Mouse (Mus musculus): ENCODE measurements around the gene Sez6l.

Sez6l gene

DNA sequence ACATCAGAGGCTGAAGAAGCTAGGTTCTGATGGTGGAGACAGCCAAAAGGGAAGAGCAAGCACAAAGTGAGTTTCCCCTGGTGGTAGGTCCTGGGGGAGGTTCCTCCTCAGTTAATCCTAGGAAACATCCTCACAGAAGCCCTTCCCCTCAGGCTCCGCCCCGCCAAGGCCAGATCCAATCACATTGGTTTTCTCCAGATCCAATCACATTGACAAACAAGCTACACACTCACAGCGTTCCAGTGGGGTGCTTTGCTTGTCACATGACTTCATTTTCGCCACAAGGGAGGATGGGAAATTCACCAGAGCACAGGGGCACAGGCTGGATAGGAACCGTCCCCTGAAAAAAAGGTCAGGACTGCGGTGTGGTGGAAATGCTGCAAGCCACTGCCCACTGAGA, 9.1 kb upstream of the Sez6l start:
- no peak for DNase-seq (ENCODE audit: extremely low spot score, low spot score)

DNA sequence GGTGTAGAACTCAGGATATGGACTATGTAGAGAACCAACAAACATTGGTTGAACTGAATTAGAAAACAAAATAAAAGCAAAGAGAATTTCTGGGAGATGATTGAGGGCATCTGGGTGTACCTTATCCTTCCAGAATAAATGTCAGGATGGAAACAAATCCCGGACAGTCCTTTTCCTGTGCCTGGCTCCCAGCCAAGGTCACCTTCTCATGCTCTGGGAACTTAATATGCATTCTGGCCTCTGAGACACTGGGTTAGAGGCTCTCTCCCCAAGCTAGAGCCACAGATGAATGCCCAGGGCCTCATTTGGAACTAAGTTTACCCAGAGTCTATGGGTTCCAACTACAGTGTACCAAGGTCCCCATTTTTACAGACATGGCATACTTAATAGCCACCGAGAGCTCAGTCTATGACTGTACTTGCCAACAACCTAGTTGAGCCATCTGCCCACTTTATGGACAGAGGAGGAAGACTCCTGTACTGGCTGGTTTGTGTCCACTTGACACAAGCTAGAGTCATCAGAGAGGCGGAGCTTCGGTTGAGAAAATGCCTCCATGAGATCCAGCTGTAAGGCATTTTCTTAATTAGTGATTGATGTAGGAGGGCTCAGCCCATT, 7.3 kb upstream of the Sez6l start:
- no peak for DNase-seq (ENCODE audit: extremely low spot score, low spot score)

DNA sequence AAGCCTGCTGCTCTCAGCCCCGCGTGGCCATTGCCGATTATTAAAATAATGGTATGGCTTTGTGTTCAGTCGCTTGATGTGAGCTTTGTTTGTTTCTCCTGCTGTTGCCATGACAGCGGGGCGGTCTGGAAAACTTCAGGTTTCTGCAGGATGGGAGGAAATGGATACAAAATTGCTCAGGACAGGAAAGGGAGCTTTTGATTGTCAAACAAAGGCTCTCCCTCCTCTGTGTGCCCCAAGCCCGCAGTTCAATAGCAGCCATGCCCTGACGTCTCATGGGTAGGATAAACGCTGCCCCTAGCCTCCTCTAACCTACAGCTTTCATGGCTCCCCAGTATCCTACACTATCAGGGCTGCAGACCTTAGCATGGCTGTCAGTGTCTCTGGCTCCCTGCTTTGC, 6.3 kb upstream of the Sez6l start:
- no peak for DNase-seq (ENCODE audit: extremely low spot score, low spot score)

DNA sequence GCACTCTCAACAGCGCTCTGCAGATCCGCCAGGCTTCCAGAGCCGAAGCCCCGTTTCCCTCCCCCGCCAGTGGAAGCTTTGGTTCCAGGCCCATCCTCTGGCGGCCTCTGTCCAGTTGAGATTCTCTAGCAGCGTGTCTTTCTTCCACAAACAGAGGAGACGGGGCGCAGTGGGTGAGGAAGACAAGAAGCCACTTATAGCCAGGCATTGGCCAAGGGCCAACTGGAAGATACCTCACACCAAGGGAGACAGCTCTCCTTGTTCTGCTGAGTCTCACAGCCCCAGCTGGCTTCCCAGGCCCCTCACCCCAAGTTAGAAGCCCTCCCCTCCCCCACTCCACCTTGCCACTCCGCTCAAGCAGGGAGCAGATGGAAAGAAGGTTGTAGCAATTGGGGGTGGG, 765 bp upstream of the Sez6l start:
- DNase-seq (ENCODE audit: extremely low spot score, low spot score), result no peak

DNA sequence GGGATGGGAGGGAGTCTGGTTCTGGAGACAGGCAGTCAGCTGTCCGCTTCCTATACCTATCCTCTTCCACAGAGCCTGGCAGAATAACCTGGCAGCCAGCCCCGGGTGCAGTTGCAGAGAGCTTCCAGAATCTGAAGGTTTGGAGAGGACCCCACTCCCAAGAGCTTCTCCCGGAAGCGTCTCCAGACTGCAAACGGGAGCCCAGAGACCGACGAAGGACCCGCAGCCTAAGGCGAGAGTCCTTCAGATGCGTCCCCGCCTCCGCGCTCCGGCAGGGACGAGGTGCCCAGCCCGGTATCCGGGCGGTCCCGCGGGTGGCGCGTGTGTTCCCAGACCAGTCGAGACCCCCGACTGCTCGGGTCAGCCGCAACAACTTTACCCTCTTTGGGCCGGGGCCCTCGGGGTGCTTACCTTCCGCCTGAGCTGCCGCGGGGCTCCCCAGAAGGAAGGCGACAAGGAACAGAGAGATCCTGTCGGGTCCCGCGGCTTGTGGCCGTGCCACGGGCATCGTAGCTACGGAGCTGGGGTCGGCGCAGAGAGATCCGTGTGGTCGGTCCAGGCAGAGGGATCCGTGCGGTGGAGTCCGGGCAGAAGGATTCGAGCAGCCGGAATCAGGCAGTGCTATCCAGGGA, 508 bp downstream of the Sez6l start:
- peak; percentile 41 for DNase-seq (ENCODE audit: extremely low spot score, low spot score)

DNA sequence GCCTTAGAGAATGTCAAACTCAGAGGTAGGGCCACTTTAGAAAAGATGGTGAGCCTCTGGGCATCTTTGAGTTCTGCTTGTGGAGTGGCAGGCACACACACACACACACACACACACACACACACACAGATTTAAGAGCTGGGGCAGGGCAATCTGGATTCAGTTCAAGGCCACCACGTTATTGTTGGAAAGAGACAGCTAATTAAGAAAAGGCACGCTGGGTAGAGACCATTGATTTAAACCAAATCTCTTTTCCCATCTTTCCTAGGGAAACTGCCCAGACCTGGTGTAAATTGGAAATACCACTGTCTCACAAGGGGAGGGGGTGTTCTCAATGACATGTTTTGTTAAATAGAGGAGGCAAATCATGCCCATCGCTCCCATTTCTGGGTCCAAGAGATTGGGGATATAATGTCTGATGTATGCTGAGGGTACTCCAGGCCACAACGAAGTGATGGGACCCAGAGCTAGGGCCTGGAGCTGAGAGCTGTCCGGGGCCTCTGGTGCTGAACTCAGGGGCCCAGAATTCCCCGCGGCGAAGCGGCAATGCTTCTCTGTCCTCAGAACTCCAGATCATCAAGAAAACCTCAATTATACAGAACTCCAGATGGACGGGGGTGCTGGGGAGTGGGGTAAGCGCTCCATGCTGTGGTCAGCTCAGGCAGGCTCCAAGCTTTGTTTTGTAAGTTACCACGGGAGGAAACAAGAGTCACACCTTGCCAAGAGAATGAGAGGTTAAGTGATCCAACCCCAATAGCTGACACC, 1.7 kb downstream of the Sez6l start:
- peak; percentile 64 for DNase-seq (ENCODE audit: extremely low spot score, low spot score)

DNA sequence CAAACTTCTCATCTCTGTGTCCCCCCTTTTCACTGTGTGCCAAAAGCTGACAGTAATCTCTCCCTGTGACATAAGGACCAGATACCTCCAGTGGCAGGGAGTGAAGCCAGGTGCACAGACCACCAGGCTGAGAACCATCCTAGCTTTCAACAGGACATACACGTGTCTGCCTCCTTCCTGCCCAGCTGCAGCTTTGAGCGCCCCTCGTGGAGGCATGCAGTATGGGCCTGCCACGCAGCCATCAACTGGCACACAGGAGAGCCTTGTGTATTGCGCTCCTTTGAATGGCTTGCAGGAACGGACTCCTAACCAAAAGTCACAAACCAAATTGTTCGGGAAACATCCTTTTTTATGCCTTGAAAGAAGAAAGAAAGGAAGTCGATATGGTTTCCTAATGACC, 3.1 kb downstream of the Sez6l start:
- peak; percentile 58 for DNase-seq (ENCODE audit: extremely low spot score, low spot score)

DNA sequence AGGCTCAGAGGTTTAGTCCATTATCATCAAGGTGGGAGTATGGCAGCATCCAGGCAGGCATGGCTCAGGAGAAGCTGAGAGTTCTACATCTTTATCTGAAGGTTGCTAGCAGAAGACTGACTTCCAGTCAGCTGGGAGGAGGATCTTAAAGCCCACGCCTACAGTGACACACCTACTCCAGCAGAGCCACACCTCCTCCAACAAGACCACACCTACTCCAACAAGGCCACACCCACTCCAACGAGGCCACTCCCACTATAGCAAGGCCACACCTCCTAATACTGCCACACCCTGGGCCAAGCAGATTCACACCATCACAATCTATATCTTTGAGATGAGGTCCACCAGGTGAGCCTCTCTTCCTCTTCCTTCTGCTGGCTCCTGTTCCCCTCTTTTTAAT, 4.8 kb downstream of the Sez6l start:
- DNase-seq (ENCODE audit: extremely low spot score, low spot score), result no peak

DNA sequence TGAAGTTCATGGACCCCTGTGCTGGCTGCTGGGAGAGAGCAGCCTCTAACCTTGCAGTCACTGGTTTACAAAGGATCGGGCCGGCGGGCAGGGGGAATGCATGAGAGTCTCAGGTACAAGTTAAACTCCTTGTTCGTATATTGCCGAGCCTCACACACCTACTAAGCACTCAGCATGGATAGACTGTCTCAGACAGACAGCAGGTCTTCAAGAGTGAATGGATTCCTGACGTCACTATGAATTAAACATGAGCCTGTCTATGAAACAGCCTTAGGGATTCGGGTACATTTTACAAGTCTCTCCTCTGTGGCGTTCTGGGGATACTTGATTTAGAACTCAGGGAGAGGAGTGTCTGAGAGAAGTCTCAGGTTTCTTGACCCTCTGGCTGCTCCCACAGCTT, 11.5 kb downstream of the Sez6l start:
- DNase-seq (ENCODE audit: extremely low spot score, low spot score), result no peak

DNA sequence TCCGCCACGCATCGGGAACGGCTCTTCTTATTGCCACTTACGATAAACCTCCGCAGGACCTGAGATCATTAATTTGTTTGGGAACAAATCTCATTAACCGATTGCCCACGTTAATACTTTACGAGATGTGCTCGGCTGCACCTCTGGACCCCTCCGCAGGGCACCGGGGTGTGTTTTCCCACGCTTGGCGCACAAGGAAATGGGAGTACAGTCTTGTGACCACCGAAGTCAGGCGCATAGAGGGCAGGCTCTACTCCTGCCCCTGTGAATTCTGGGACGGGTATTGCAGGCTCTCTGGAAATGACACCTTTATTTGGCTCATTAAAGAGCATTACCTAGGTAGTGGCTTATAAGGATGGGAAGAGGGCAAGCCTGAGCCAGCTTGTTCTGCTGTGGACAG, 11.9 kb downstream of the Sez6l start:
- DNase-seq (ENCODE audit: extremely low spot score, low spot score), result no peak

DNA sequence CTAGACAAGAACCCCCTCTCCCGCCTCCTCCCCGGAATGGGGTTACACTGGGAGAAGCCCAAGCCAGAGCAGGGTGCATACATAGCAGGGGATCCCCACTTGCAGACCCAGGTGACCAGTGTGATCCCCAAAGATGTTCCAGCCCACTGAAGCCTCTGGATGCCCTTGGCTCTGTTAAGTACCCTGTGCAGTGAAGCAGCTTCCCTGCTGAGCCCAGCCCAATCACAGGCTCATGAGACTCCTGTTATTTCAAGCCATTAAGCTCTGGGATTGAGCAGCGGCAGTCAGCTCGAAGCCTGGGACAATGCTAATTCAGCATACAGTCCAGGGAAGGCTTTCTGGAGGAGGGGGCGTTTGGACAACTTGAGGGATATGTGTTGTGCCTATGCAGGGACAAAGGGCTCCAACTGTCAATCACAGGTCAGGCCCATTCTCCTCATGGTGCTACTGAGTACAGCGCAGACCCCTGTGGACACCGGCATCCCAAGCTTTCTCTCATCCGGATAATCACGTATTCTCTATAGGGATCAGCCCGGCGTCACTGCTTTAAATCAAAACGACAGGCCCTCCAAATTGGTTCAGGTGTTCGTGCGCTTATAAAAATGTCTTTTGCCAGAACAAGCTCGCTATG, 16.0 kb downstream of the Sez6l start:
- no peak for DNase-seq (ENCODE audit: extremely low spot score, low spot score)

DNA sequence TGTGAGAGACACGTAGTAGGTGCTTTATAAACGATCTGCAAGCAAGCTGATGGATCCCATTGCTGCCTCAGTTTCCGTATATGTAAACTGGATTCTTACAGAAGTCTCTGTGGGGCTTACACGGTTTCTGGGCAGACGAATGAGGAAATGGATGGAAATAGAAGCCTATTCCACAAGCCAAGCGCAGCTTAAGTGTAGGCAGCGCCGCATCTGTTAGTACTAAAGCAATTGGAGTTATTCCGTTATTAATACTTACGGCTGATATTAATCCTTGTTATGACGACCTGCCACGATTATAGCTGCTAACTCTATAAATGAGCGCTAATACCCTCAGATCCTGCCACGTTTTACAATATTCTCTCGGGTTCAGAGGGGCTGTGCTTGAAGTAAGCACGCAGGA, 16.8 kb downstream of the Sez6l start:
- DNase-seq (ENCODE audit: extremely low spot score, low spot score), result no peak

DNA sequence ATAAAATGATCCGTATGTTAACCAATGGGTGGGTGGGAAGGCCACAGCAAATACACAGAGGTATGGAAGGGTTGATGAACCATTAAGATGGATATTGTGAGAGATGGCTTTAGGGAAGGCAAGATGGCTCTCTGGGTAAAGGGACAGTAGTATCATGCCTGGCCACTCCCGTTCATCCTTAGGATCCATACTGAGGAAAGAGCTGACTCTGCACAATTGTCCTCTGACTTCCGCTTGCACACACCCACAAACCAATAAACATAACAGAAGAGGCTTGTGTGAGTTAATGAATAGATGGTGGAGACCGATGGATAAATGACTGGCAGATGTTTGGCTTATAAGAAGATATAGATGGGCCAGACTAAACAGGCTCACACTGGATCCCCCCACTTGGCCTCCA, 19.6 kb downstream of the Sez6l start:
- no peak for DNase-seq (ENCODE audit: extremely low spot score, low spot score)

DNA sequence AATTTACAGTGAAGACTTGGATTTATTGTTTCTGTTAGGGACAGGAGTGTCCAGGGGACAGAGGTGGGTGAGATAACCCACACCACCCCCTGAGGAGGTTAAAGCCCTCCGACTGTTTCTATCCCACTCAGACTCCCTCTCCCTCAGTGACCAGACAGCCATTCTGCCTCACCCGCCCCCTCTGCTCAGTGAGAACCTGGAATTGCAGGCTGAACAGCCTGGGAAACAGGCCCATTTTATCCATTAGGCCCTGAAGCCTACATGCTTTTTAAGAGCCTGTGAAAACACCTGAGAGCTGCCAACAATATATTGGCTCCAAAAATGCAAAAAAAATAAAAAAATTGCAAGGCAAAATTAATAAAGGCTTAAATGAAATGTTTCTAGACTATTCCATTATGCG, 20.3 kb downstream of the Sez6l start:
- no peak for DNase-seq (ENCODE audit: extremely low spot score, low spot score)

DNA sequence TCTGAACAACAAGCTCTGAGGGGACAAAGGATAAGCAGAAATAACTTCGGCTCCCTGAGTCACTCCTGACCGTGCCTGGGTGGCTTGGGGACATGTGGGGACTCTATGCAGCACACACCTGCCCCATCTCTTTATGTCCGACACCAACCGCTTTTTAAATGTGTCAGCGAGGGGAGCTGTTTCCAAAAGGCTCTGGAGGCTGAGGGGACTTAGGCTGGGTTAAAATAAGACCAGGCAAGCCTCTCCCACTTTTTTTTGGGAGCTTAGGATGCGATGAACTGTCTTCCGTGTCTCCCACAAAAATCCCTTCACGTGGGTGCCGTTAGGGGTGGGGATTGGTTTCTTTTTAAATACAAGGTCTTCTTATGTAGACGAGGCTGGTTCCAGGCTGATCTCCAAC, 22.5 kb downstream of the Sez6l start:
- DNase-seq (ENCODE audit: extremely low spot score, low spot score), result no peak

DNA sequence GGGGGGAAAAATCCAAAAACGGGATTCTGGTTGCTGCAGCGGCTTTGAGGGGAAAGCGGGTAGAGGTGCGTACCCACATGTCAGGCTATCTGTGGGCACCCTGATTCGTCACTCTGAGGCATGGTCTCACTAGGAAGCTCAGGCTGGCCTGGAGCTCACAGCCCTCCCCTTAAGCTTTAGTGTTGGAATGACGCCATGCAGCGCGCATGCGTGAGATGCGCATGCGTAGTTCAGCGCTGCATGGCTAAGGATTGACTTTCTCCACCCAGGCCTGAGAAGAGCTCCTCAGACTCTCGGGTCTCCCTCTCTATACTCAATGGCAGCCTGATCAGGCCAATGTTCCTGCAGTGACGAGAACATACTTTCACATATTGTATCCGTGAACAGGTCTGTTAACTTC, 24.2 kb downstream of the Sez6l start:
- no peak for DNase-seq (ENCODE audit: extremely low spot score, low spot score)

DNA sequence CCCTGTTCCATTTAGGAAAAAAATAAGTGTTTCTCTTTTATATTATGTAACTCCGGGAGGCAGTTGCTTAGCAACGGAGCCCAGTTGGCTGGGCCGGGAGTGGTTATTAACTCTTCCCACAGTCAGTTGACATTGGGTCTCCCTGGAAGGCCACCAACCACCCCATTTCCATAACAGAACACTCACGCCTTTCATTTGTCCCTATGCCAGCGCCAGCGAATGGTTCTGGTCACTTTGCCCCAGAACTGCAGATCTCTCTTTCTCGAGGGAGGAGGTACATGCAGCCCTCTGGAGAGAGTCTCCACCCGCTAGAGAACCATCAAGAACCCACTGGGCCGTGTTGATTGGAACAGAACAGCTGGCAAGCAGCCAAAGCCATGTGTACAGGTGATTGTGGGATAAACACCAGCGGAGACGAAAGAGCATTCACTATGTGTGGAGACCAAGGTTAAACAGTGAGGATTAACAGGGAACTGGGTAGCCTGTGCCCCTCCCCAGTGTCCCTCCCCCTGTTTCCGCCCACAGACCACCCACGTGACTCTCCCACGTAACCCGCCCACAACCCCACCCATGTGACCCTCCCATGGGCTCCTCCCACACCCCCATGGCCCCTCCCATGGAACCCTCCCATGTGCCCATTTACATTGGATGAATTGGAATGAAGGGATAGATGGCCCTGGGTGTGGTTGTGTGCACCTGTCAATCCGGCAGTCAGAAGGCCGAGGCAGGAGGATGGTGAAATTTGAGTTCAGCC, 24.8 kb downstream of the Sez6l start:
- DNase-seq (ENCODE audit: extremely low spot score, low spot score), result no peak

DNA sequence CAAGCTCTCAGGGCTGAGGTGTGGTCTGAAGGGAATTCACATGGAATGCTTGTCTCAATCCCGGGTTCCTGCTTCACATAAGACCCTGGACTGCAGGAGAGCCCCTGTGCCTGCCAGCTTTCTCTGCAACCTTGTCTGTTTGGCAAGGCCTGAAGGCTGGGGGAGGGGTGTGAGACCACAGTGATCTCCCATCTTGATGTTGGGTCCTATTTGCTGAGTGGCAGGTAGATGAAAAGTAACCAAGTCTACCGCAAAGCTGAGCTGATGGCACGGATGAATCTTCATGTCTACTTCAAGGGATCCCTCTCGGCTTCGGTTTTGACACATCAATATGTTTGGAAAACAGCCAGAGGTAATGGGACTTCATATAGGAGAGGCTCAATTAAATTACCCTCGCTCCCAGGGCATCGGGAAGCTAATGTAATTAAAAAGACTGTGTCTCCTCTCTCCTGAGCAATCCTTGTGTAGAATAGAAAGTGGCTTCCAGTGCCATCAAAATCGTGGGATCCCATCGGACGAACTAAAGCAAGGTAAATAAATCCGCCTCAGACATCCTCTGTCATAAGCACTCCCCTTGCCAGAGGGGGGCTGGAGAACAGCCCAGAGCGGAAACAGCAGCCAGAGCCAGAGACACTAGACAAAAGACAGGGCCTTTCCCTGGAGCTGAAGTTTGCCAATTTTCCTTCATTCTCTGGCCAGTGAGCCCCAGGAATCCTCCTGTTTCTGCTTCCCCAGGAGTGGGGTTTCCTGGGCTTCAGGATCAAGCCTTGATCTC, 28.0 kb downstream of the Sez6l start:
- DNase-seq (ENCODE audit: extremely low spot score, low spot score), result no peak

DNA sequence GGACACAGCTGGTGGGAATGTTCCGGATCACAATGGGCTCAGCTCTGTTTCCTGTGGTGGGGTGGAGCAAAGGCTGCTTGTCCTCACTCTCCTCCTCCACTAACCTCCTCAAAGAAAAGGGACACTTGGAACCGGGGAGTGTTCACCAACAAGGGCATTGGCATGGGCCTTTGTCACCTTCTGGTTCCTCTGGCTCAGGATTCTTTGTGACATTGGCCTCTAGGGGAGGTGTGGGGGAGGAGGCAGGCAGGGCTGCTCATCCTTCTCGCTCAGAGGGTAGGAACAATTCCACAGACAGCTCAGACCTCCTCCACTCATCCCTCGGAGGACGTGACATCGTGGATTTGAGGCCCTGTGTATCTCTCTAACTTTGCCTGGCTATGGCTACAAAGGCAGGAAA, 30.2 kb downstream of the Sez6l start:
- DNase-seq (ENCODE audit: extremely low spot score, low spot score), result no peak

DNA sequence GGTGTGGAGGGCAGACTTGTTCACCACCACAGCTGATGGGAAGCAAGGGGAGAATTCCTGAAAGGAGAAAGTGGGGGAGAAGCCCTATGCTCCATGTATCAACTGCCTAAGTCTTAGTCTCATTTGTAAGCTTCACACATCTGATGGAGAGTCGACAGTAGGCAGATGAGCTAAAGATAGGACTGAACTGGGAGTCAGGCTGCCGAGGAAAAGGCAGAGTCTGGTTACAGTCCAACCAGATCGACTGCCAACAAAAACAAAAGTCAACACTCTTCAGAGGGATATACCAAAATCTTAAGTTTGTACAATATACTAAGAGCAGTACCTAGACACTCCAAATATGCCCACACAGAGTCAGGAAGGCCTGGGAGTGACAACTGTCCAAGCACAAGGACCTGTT, 38.7 kb downstream of the Sez6l start:
- DNase-seq (ENCODE audit: extremely low spot score, low spot score), result no peak

DNA sequence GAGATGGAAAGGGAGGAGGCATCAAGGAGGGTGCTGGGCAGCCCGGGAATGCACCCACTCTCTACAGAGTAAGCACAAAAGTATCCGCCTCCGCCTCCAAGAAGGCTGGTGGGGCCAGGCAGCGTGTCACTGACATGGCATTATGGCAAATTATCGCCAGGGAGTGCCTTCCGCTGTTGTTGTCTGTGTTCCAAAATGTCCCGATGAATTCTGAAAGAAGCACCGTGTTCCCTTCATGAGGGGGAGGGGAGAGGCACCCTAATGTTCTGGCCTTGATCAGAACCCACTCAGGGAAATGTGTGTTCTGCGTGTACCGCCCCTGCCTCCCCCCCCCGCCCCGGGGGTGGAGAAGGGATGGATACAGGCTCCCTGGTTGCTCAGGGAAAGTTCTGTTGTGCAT, 41.1 kb downstream of the Sez6l start:
- no peak for DNase-seq (ENCODE audit: extremely low spot score, low spot score)
